Mouse (Mus musculus) embryonic facial prominence, embryonic 10.5 days (tissue): ENCODE measurements around the gene Fras1. TPM values are rescaled to one million over a fixed set of nuclear protein-coding genes. Genes with fewer than 3 reads are reported as not detected.

Experiments
- DNase-seq: peaks from one replicate; pipeline ENCODE4 v3.0.0-alpha.2; 2017; ENCODE audit warnings: low spot score
- H3K27ac ChIP-seq: fragments of 300-500 bp; sonication (generic); replicated peaks from 2 replicates; pipeline ENCODE4 v1.5.1; 2016; ENCODE audit warnings: mild to moderate bottlenecking
- H3K27me3 ChIP-seq: fragments of 300-500 bp; sonication (generic); replicated peaks from 2 replicates; pipeline ENCODE4 v1.6.1; 2016; ENCODE audit warnings: low read depth, mild to moderate bottlenecking; ENCODE audit not compliant: poor library complexity, severe bottlenecking
- H3K36me3 ChIP-seq: fragments of 300-500 bp; sonication (generic); replicated peaks from 2 replicates; pipeline ENCODE4 v1.6.1; 2016; ENCODE audit warnings: mild to moderate bottlenecking, moderate library complexity
- H3K4me1 ChIP-seq: fragments of 300-500 bp; sonication (generic); 2 replicates; pipeline ENCODE4 v1.6.1; 2016
- H3K4me3 ChIP-seq: fragments of 300-500 bp; sonication (generic); 2 replicates; pipeline ENCODE4 v1.5.1; 2016; ENCODE audit warnings: mild to moderate bottlenecking, moderate library complexity
- H3K9me3 ChIP-seq: fragments of 300-500 bp; sonication (generic); 2 replicates; pipeline ENCODE4 v1.6.1; 2016; ENCODE audit warnings: mild to moderate bottlenecking
- WGBS: fragments of 180-500 bp; shearing (Covaris S2); methylation state at CpG from one replicate; pipeline ENCODE4 v1.1.7; 2016; 5-methylcytosine and 5-hydroxymethylcytosine counted together
- polyA plus RNA-seq: library from polyadenylated mRNA; unstranded; fragments of >200 nt; fragmentation: Nextera tagmentation; extraction: Ambion mirVana; gene quantifications from 2 replicates; pipeline ENCODE4 v1.2.1, GENCODE M21; 2016

Fras1 gene
- polyA plus RNA-seq, 1 experiment from 2014 or later, result 12.8 TPM

DNA sequence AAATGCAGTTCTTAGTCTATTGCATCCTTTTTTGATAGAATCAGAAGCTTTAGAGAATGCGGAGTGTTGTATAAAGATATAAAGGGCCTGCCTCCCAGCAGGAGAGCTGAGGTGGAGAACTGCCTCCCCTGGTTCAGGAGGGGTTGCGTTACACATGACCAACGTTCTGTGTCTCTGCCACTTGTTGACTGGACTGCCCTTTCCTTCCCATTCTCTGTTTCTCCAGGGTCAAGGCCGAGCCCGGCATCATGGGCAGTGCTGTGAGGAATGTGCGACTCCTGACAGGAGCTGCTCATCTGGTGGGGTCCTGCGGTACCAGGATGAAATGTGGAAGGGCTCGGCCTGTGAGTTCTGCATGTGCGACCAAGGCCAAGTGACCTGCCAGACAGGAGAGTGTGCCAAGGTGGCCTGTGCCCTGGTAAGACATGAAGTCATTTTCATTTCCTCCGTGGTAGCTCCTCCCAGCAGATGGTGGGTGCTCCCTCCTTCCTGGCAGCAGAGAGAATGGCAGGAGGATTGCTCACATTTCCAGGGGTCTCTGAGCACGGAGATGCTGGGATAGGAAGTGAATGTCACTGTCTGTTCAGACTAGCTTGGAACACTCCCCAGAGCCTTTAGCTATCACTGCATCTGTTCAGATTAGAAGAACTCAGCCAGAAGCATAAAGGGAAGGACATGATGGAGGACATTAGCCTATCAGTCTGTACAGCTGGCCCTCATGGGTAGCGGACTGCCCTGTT is 181.4 kb downstream of the Fras1 start:
- Histone ChIP-seq H3K27ac (no peak overlapping the region), H3K4me3 (no peak overlapping the region), H3K9me3 (no peaks in the 10 kb centered on the region), H3K27me3 (no peaks in the 10 kb centered on the region), H3K4me1 (no peaks in the 10 kb centered on the region), H3K36me3 (peaks cover 3% of the 10 kb centered on the region; the same call in 1 of the 2 replicates)
- 85% methylated on average over 12 of the region's 12 CpGs for WGBS
- DNase-seq, result no peak

DNA sequence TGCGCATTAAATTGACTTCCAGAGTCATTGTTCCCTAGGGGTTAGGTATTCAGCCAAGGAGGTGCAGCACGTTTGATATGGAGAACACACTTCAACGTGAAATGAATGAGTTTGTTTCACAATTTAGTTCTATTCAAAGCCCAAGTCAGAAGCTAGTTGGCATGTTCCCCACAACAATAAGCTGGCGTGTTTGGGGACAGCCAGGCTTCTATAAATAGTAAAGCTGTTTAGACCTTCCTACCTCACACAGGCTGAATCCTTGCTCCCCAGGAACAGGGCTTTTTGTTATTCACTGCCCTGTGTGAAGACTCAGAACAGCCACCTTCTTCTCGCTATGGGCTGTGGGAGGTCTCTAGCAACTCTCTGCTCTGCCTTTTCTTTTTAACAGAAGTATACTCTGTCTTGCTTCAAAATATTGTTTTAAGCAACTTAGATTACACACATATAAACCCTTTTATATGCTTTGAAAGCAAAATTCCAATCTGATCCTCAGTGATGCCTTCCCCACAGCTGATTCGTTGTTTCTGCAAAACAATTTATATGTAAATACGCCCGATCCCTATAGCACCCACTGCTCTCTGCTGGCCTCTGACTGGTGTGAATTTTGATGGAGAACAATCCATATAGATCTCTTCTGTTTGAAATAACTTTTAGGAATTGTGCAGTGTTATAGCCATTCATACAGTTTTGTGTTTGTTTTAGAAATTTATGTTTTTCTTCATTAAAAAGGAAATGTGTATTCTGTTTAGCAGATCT is 184.5 kb downstream of the Fras1 start:
- 42% methylated on average over 8 of the region's 8 CpGs for WGBS
- Histone ChIP-seq H3K4me1 (no peaks in the 10 kb centered on the region), H3K27ac (no peak overlapping the region), H3K36me3 (peaks cover 3% of the 10 kb centered on the region; the same call in 1 of the 2 replicates), H3K9me3 (no peaks in the 10 kb centered on the region), H3K4me3 (no peak overlapping the region), H3K27me3 (no peaks in the 10 kb centered on the region)
- DNase-seq, result no peak

DNA sequence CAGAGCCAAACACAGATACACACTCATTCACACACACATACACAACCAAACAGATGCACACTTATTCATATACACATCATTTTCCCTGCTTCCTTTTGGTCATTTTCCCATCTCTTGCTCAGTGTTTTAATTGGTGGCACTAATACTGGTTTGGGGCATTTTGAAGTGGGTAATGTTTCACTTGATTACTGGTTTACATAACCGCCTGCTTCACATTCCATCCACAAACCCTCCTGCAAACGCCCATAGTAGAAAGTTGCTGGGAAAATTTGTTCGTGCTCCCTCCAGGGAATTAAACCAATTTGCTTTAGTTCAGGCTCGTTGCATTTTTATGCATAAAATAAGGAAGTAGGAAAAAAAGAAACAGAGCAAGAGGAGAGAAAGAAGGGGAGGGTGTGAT is 200.8 kb downstream of the Fras1 start:
- Histone ChIP-seq H3K4me3 (no peak overlapping the region), H3K36me3 (peaks cover 14% of the 10 kb centered on the region; the same call in 1 of the 2 replicates), H3K9me3 (no peaks in the 10 kb centered on the region), H3K27me3 (no peaks in the 10 kb centered on the region), H3K27ac (no peak overlapping the region), H3K4me1 (peaks cover 5% of the 10 kb centered on the region; the same call in 1 of the 2 replicates)
- no peak for DNase-seq
- WGBS, result 44% methylated on average over 4 of the region's 4 CpGs

DNA sequence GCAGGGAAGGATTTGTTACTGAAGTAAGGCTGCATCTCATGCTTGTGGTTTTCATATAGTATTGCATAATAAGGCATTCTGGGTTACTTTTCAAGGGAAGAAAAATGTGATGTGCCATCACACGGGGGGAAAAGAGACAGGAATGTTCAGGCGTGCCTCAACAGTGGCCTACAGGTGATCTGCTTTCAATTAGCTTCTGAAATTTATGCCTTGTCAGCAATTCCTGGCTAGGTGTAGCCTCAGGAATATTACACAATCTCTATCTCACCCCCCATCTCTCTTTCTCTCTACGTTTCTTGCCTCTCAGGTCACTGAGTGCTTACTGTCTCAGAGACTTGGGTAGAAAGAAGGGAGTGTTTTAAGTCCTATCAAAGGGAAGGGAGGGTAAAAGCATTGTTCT is 204.9 kb downstream of the Fras1 start:
- Histone ChIP-seq H3K4me1 (peaks cover 12% of the 10 kb centered on the region), H3K9me3 (no peaks in the 10 kb centered on the region), H3K4me3 (no peak overlapping the region), H3K36me3 (no peaks in the 10 kb centered on the region; the same call in 1 of the 2 replicates), H3K27me3 (no peaks in the 10 kb centered on the region), H3K27ac (no peak overlapping the region)
- DNase-seq, result no peak
- 67% methylated on average over 3 of the region's 3 CpGs for WGBS

DNA sequence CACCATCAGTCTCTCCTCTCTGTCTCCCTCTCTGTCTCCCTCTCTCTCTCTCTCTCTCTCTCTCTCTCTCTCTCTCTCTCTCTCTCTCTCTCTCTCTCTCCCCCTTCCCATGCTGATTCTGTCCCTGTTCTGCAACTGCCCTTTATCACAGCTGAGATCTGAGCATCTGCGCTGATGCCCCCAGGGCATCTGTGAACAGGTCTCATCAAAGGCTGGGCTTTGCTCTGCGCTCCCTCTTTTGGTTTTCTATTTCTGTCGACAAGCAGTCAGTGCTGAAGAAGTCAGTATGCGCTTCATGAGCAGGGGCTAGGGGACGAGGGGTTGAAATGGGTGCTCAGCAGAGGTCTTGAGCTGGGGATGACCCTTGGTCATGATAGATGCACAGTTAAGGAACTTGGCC is 206.2 kb downstream of the Fras1 start:
- H3K27ac ChIP-seq, result no peak overlapping the region
- peaks cover 4% of the 10 kb centered on the region for H3K36me3 ChIP-seq
- H3K27me3 ChIP-seq, result no peaks in the 10 kb centered on the region
- 46% methylated on average over 5 of the region's 5 CpGs for WGBS
- peak; percentile 39 for DNase-seq
- no peak overlapping the region for H3K4me3 ChIP-seq
- peaks cover 12% of the 10 kb centered on the region for H3K4me1 ChIP-seq
- no peaks in the 10 kb centered on the region for H3K9me3 ChIP-seq

DNA sequence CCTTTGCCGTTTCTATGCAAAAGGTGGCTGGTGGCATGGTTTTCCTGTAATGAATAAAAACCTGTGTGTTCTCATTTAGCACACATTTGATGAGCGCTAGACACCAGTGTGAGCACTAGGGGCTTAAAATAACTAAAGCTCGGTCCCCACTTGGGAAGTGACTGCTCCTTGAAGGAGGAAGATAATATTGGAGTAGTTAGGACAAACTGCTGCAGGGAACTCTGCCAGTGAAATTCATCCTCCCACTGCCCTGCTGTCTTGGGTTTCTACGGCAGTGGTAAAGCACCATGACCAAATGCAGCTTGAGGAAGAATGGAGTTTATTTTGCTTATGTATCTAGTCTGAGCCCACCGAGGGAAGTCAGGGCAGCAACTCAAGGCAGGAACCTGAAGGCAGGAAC is 211.0 kb downstream of the Fras1 start:
- Histone ChIP-seq H3K36me3 (peaks cover 6% of the 10 kb centered on the region; the same call in 1 of the 2 replicates), H3K9me3 (no peaks in the 10 kb centered on the region), H3K4me1 (peaks cover 14% of the 10 kb centered on the region), H3K27me3 (no peaks in the 10 kb centered on the region), H3K4me3 (no peak overlapping the region), H3K27ac (no peak overlapping the region)
- no peak for DNase-seq
- 85% methylated on average over 5 of the region's 5 CpGs for WGBS

DNA sequence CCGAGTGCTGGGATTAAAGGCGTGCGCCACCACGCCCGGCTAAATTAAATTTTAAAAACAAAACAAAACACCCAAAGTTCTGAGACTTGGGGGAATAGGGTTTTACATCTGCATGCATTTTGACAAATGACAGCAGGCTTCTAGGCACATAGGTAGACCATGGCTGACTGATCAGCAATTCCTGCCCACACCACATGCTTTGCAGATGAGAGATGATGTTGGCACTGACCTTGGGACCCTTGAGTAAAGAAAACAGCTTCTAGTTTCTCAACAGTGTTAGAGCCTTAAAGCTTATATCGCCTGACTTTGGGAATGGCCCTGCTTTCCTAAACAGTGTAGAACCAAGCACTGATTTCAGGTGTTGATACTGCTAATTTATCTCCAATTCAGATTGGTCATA is 216.9 kb downstream of the Fras1 start:
- WGBS, result 91% methylated on average over 6 of the region's 6 CpGs
- no peak overlapping the region for H3K27ac ChIP-seq

DNA sequence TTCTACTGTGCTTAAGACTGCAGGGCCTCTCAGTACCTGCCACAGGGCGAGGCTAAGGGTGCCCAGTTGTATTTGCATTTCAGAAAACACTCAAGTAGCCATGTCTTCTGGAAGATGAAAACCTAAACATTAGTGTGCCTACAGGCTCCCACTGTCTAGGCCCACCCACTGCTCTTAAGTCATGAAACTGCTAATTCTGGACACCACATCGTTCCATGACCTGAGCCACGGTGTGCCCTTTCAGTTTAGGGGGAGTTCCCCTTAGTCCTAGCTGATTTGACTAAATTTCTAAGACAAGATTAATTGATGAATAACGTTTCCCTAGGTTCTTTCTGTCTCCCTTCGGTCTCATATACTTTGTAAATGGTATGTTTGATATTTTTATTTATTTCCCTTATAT is 222.0 kb downstream of the Fras1 start:
- WGBS, result 83% methylated on average over 5 of the region's 5 CpGs
- H3K4me1 ChIP-seq, result no peaks in the 10 kb centered on the region
- no peaks in the 10 kb centered on the region for H3K9me3 ChIP-seq
- H3K4me3 ChIP-seq, result no peak overlapping the region
- H3K27ac ChIP-seq, result no peak overlapping the region
- no peak for DNase-seq
- H3K27me3 ChIP-seq, result no peaks in the 10 kb centered on the region
- peaks cover 14% of the 10 kb centered on the region; the same call in 1 of the 2 replicates for H3K36me3 ChIP-seq

More for the DNA sequence above, 216.9 kb downstream of the Fras1 start:
- Histone ChIP-seq H3K36me3 (0 out of 2 replicates have a peak, but pooled peaks cover 2% of the 10 kb centered on the region), H3K4me1 (peaks cover 9% of the 10 kb centered on the region), H3K4me3 (no peak overlapping the region), H3K9me3 (no peaks in the 10 kb centered on the region), H3K27me3 (no peaks in the 10 kb centered on the region)
- no peak for DNase-seq

DNA sequence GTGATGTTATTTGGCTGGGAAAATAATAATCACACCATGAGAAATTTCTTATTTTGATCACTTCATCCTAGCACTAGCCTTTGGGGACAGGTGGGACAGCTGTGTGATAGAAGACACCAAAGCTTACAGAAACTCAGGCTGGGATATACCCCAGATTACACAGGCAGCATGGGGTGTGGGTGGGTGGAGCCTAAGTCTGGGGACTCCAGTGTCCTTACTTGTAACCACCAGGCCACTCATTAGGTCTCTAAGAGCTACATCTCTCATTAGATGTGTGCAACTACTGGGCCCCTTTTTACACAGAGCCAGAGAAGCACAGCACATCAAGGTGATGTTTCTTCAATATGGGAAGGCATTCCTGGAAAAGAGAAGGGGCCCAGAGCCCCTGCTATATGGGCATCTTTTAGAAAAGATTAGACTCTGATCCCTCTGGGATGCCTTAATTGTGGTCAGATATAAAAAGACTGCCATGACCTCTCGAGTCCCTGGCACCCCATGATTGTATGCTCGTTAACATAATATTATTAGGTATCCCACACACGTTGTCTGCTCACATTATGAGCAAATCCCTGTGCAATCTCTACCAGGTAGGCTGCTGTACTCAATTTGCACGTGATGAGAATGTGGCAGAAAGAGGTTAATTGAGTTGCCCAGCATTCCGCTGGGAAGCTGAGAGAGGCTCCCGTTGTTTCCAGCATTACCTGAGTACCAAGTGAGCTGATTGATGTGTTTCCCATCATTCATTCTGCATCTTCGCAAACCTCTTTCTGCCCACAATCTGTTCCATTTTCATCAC is 230.4 kb downstream of the Fras1 start:
- 75% methylated on average over 7 of the region's 7 CpGs for WGBS
- H3K36me3 ChIP-seq, result no peaks in the 10 kb centered on the region
- no peak overlapping the region for H3K4me3 ChIP-seq
- no peaks in the 10 kb centered on the region for H3K9me3 ChIP-seq
- H3K27me3 ChIP-seq, result no peaks in the 10 kb centered on the region
- DNase-seq, result no peak
- no peaks in the 10 kb centered on the region for H3K4me1 ChIP-seq
- no peak overlapping the region for H3K27ac ChIP-seq

DNA sequence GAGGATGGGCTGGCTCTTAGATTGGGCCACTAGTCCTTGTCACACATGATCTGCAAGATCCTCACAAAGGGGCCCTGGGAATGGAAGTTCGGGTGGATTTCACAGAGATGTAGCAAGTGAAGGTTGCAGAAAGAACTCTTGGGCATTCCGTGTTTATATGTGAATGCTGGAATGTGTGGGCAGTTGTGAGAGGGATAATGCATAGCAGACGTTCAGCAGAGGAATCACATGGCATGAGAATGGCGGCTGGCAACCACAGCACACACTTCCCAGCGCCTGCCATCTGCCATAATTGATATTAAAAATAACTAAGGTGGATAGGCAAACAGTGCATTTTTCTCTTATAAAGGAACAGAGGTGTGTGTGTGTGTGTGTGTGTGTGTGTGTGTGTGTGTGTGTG is 234.3 kb downstream of the Fras1 start:
- Histone ChIP-seq H3K27me3 (no peaks in the 10 kb centered on the region), H3K4me3 (no peak overlapping the region), H3K36me3 (no peaks in the 10 kb centered on the region), H3K27ac (no peak overlapping the region), H3K4me1 (no peaks in the 10 kb centered on the region), H3K9me3 (no peaks in the 10 kb centered on the region)
- 81% methylated on average over 5 of the region's 5 CpGs for WGBS
- no peak for DNase-seq

DNA sequence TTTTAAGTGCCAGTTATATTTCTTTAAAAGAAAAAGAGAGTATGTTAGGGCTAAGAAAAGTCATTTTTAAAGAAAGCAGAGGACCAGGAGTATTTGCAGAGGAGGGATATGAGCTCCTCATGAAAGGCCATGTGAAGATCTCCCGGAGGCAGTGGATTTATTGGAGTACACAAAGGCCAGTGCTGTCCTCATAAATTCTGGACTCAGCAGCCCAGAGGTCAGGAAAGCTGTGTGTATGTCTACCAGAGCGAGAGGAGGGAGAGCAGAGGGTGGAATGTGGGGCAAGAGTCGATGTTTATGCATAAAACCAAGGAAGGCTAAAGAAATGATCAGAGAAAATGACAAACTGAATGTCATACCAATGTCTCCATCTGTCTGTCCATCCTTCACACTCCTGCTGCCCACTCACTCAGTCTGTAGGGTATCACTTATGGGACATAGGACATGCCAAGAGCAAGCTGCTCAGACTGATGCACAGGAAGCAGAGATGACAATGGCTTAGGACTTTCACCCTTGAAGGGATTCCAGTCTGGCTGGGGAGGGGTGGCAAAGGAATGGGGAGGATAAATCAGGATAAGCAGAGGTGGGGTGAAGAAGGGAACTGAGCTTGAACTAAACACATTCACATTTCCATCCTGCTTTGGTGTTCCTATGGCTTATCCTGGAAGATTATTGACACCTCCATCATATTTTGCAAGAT is 235.0 kb downstream of the Fras1 start:
- 82% methylated on average over 3 of the region's 3 CpGs for WGBS
- no peaks in the 10 kb centered on the region for H3K9me3 ChIP-seq
- no peak for DNase-seq
- H3K4me1 ChIP-seq, result no peaks in the 10 kb centered on the region
- no peaks in the 10 kb centered on the region for H3K27me3 ChIP-seq
- H3K4me3 ChIP-seq, result no peak overlapping the region
- no peaks in the 10 kb centered on the region for H3K36me3 ChIP-seq
- no peak overlapping the region for H3K27ac ChIP-seq

DNA sequence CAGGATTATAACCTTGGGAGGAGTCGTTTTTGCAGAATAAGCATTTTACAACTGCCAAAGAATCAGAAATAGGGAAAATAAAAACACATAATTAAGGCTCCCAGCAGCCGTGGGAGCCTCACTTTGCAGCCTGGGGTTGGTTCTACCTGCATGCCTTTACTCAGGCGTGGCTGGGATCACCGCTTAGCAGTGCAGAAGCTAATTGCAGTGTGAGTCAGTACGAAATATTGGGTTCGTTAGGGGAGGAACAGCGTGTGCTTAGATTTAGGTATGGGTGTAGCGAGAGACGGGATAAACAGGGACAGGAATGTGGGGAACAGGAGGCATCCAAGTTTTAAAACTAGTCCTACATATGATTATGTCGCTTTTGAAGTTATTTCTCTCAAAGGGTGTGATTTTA is 238.3 kb downstream of the Fras1 start:
- Histone ChIP-seq H3K36me3 (no peaks in the 10 kb centered on the region), H3K27me3 (no peaks in the 10 kb centered on the region), H3K4me3 (no peak overlapping the region), H3K9me3 (no peaks in the 10 kb centered on the region), H3K27ac (no peak overlapping the region), H3K4me1 (peaks cover 4% of the 10 kb centered on the region)
- 87% methylated on average over 10 of the region's 10 CpGs for WGBS
- no peak for DNase-seq
